Mouse (Mus musculus) lung, postnatal 25 days (tissue): ENCODE results near the gene Rbfox1.

Source experiments
- DNase-seq: peaks from one replicate; pipeline ENCODE4 v3.0.0; 2022; ENCODE audit warnings: low spot score

The Rbfox1 gene

DNA sequence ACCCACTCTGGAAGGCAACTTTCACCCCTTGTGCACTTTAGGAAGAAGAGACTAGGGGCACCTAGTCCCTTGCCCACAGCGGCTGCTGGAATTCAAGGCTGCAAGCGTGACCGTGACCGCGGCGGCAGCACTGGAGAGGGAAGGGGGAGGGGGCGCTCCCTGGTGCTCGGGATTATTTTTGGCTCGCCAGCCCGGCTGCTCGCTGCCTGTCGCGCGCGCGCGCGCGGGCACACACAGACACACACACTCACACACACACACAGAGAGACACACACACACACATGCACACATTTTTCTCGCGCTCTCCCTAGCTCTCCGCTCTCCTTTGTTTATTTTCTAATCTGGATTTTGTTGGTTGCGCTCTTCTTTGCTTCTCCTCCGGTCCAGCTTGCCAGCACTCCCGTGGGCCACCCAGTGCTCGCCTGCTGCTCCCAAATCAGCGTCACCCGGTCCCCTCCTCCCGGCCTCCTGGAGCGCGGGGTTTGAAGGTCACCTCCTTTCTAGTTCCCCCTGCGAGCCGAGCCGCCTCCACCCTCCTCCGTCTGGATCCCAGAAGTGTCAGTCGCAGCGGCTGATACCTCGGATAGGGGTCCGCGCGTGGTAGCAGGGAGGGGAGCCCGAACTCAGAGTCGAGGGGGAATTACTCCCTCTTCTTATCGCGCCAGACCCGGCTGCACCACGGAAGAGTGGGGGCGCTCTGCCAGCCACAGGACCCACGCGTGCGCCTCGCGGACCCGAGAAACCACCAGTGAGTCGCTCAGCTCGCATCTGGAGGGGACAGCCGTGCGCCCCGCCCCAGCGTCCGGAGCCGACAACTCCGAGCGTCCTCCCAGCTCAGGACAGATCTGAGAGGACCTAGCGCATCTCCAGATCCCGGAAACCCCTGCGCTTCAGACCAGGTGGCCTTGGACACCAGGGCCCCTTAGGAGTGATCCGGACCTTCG lies at the start of gene Rbfox1:
Rbfox1 (plus strand) TSS at position 610 of the 944 bp plus-strand sequence.
- no peak for DNase-seq

DNA sequence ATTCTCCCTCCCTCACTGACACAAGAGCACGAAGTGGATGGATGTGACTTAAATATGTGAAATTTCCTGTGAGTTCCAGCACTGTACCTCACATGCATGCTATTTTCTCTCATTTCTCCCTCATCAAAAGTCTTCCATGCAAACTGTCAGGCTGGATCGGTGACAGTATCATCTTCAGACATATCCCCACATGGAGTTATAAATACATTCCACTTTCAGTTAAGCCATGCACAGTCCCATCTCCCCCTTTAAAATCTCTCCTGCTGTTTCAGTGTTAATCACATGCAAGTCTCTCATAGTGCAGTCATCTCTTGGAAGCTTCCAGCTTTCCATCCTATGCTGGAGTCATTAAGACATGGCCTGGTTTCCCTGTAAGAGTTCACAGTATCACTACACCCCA lies 48.4 kb upstream of the Rbfox1 start:
- no peak for DNase-seq

DNA sequence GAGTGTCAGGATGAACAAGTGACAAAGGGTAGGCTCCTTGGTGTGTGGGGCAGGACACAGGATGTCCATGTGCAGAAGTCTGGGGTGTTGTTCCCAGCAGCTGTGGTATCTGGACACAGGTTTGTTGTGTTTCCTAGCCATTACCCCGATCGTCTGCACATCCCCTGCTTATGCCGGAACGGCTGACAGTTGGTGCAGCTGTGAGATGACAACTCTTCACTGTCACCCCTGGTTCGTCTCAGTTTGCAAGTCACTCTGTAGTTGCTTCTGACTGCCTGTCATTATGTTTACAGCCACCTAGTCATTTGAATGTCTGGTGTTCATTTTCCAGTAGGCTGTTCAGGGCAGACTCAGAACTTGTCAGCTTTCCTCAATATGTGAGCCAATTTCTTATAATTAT lies 44.0 kb upstream of the Rbfox1 start:
- DNase-seq = no peak

DNA sequence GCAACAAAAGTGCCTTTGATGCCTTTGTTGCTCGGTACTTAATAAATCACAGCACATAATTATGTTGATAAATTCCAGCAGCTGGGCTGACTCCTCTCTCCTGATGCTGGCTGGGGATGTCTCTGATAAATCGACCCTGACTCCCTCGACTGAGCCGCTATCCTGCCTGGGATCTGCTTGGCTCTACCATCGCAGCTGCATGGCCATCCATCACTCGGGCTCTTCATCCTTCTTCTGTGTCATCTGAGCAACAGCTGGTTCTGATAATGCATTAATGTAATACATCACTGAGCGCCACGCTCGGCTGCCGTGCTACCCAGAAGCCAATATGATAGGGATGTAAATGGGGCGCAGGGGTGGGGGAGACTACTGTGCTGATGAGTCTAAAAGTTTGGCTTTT lies 39.5 kb upstream of the Rbfox1 start:
- no peak for DNase-seq

DNA sequence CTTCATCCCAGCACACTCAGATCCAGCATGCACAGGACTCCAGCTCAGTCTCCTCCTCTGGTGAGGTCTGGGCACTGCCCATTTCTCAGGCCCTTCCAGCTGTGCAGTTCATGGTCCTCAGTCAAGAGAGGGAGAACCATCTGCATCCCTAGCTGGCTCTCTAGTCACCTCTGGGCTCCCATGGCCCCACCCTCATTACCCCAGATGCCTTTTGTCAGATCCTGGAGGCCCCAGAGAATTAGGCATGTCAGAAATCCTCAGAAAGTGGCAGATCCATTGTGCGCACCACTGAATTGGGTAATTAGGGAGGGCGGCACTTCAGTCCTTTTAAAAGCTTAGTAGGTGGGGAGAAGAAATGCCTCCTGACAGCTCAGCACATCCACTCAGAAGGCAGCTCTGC lies 32.1 kb upstream of the Rbfox1 start:
- DNase-seq = no peak

DNA sequence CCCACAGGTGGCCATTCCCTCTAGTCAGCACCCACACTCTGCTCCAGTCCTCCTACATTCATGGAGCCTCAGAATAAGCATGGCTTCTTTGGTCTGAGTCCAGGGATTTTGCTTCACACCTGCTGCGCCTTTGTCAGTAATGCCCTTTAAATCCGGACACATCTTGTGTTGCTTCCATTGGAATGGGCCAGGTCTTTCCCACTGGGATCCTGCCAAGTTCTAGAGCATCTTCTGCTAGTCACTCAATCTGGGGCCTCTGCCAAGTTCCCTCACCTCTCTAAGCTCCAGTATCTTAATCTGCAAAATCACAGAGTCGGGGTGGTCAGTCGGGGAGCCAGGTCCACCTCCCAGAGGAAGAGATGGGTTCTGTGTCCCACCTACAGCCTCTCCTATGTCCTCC lies 20.8 kb upstream of the Rbfox1 start:
- DNase-seq = no peak

DNA sequence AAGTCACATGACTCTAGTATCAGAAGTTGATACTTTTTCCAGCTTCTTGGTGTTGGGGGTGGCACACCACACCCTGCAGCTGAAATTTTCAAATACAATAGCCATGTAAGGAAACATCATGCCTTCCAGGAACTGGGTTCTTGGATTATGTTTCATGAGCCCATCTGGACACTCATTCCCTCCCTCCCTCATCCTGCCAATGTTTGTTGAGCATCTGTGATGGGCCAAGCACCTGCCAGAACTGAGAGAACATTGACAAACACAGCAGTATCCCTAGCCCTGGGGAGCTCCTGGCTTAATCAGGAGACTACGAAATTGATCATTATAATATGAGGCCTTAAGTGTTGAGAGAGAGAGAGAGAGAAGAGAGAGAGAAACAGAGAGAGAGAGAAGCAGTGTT lies 18.2 kb upstream of the Rbfox1 start:
- no peak for DNase-seq

DNA sequence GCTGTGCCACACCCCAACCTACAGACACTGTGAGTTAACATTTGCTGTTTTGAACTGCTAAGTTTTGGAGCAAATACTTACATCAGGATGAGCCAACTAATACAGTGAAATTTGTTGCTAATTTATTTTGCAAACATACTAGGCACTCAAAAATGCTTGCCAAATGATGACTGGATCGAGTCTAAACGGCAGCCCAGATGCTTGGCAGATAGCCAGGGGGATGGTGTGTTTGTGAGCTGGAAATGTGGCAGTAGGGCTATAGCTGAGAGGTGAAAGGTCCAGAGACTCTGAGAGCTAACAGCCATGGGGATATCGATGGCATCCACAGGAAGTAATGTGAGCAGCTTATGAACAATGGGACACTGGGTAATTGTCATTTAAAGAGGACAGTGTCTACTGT lies 14.8 kb upstream of the Rbfox1 start:
- DNase-seq = no peak

DNA sequence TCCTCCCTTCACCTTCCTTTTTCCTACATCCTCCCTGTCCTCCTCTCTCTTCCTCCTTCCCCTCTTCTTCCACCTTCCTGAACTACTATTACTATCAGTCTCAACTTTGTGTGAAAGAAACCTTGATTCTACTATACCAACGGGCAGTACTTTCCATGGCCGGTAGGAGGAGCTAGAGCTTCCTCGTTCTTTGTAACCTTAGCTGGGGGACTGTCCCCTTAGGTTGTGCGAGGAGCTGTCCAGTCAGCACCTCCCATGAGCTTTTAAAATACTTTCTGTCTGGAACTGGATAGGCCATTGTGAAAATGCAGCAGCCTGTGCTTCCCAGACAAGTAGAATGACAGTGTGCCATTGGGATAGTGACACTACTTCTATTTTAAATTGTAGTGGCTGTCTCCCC lies 3.3 kb upstream of the Rbfox1 start:
- peak; percentile 4 for DNase-seq

DNA sequence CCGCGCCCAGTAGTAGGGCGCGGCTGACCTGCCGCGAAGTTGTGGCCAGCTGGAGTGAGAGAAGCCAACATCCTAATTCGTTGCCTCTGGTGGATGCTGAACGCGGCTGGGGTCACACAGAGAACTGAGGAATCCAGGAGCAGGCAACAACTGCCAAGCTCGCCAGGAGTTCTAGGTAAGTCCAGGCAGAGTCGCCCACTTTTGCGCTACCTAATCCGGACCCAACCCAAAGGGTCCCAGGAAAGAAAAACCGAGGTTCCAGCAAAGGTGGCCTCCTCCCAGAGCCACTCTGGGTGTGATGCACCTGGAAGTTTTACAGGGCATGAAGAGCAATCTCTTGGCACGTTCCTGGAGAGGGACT lies 515 bp downstream of the Rbfox1 start:
- DNase-seq = no peak

DNA sequence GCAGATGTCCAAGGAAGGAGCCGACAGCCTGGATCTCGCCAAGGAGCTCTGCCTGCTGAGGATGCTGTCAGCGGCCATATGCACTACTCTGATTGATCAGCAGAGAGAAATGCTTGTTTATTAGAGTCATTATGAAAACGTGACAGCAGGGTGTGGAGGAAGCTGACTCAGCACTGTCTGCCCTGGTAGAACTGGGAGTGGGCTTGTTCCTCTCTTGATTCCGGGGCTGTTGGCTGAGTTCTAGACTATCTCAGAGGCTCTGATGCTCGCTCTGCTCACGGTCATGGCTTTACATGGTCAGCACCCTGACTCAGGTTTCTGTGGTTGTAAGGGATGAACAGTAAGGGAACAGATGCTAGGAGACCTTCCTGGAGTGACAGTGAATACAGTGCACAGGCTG lies 10.4 kb downstream of the Rbfox1 start:
- DNase-seq = no peak

DNA sequence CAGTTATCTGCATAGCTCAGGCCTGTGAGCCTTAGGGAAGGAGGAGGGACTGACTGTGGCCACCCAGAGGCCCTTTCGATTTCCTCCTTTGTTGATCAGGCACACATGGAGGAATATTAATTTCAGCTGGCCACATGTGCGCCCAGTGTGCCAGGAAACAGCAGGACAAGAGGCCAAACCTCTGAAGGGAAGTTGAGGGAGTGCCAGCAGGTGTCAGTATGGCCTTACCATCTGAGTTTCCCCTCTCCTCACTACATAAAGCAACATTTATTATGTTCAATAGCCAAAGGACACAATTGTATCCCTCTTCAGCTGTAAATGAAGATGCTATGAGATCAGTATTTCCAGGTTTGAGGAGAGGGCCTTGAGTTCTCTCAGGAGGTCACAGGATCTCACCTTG lies 13.2 kb downstream of the Rbfox1 start:
- DNase-seq = no peak

DNA sequence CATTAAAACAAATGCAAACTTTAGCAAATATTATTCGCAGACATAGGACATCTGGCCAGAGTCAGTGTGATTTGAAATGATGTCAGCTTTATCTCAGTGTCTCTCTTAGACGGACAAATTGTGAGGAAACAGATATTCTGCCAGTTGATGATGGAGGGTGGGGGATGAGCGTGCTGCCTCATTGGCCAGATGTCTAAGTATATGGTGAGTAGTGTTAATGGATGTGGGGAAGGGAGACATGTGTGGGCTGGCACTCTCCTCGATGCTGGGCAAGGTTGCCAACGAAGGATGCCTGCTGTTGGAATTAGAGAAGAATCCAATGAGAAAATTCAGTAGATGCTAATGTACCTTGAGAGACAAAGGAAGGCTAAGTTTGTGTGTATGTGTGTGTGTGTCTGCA lies 25.6 kb downstream of the Rbfox1 start:
- DNase-seq = no peak

DNA sequence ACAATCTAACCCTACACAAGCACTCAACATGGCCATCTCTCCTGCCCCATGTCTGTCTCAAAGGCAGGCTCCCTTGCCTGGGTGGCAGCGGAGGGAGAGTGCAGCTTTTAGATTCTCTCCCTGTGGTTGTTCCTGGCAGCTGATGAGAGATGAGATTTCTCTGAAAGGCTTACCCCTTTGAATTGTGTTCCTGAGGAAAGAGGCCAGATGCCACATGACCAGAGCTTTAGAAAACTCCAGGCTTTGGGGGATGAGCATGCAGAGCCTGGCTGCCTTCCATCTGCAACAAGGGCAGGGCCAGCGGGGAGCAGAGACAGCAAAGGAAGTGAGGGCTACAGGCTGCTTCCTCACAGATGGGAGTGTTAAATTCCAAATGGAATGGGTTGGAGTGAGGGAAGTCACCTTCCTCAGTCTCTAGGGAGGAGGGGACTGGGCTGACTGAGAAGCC lies 26.7 kb downstream of the Rbfox1 start:
- DNase-seq = no peak

DNA sequence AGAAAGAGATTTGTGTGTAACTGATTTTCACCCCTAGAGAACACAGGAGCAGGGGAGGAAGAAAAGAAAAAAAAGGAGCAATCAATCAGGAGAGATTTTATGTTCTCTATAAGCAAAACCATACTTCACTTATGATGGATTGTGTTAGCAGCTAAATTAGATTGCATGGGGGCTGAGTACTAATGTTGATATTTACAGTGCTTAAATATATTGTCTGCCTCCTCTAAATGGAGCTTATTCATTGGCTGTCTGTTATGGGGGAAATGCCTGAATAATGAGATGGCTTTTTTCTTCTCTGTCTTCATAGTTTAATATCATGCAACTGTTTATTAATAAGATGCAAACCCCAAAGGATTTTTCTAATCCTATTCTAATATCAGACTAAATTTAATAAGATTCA lies 32.8 kb downstream of the Rbfox1 start:
- DNase-seq = no peak

DNA sequence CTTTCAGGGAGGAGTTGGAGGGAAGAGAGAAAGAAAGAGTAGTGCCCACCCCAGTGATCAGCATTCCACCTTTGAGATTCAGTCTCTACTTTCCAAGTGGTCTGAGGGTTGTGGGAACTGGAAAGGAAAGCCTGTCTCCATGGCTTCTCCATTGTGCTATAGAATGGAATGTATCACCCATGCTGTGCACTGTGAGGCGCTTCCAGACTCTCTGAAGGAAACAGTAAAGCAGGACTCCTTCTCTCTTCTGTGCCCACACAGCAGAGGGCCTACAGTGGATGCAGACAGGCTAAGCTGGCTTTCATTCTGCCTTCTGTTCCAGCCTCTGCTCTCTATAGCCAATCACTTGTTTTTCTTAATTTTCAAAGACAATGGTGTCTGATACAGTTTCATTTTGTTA lies 41.8 kb downstream of the Rbfox1 start:
- DNase-seq = no peak

DNA sequence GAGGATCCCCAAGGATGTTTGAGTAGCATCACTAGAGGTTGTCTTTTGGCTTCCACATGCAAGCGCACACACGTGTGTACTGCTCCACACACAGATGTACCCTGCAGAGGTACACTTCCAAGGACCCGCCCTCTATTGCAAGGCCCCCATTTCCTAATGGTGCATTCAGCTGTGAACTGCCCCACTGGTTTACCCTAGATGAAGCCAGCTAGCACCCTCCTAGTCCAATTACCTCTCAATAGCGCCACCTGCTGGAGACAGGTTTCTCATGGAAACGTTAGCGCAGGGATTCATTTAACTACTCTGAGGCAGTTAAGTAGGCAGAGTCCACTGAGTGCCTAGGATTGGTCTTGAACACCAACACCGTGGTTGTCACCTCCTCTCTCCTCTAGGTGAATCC lies 46.5 kb downstream of the Rbfox1 start:
- peak; percentile 9 for DNase-seq

DNA sequence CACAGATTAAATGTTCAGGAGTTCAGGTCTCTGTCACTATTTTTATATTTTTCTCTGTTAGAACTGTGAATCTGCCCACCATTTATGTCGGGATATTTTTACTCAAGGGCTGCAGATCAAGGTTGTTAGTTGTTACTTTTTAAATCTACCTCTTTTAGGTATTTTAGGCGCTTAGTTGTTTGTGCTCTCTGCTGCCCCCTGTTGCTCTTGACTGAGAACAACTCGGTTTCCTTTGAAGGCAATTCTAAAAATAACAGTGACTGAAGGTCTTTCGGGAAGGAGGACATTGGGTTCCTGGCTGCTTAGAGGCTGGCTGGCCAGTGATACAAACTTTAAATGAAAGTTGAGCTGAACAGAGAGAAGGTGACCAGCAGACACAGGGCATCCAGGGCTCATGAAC lies 54.9 kb downstream of the Rbfox1 start:
- no peak for DNase-seq

DNA sequence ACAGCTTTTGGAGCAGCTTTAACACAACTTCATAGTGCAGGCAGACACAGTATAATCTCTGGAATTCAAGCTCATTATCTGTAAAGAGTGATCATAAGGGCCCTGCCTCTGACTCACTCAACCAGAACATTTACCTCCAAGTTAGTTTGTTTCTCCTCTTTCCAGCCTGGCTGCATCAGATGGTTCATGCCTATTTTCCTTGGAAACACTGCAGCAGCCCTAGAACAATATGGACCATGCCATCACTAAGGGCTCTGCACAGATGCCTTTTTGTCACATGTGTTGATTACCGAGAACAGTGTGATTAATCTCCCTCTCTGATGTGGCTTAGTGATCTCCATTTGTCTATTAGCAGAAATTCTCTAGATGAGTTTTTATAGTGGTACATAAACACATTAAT lies 60.5 kb downstream of the Rbfox1 start:
- DNase-seq = no peak

DNA sequence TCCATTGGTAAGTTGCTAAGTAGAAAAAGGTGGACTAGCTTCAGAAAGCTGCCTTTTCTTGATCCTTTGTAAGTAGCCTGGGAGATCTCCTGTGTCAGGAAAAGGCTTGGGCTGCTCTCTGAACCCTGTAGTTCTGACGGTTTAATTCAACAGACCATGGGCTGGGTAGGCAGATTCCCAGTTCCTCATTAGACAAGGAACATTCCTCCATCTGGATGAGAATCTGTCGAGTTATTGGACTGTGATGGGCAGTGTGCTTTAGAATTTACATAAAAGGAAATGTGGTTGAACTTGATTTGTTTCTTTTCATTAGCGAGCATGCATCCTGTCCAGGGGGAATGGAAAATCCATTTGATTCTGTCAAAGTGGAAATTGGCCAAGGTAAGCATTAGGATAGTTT lies 68.0 kb downstream of the Rbfox1 start:
- no peak for DNase-seq

DNA sequence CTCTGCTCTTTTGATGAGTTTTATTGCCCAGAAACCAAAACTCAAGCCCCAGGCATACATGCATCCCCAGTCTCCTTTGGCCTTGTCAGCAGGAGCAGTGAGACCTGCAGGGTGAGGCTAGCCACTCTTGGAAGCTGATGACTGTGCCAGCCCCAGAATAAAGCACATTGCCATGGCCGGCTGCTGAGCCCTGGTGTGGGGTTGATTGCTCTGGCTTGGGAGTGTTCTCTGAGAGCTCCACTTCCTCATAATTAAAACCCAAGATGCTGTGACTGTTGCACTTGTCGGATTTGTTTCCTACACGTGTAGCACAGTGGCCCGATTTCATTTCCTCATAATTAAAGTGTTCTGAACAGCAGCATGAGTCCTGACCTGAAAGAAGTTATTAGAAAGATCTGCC lies 72.3 kb downstream of the Rbfox1 start:
- DNase-seq = no peak

DNA sequence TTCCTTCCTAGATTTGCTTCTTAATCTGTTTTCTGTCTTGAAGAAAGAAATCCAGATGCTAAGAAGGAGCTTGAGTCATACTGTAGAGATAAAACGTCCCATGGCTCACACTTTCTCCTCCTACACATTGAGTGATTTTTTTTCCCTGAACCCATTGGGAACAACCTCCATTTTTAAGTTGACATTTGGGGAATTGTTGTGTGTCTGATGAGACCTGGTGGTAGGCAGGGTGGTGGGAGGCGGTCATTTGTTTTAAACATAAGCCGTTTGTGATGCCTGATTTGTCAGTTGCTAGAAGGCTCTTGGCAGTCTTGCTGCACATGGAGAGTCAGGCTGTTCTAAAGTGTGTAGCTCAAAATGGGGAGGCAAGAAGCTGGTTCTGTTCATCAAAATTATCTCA lies 76.6 kb downstream of the Rbfox1 start:
- DNase-seq = no peak

DNA sequence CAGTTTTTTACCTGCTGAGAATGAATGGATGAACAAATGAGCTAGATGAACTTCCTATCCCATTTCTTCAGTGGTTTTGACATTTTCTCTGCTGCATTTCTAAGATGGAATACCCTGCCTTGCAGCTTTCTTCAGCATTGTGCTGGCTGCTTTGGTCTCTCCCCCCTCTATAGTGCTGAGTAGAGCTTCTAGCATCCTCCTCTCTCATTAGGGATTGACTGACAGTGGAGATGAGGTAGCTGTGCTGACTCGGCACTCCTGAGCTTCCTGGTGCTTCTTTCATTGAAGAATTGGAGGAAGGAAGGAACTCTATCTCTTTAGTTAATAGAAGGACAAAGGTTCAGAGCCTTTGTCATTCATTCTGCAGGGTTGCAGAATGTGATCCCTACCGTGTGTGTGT lies 89.0 kb downstream of the Rbfox1 start:
- no peak for DNase-seq
